7 mouse cellular contexts compared by ENCODE assay signal in the genomic region with DNA sequence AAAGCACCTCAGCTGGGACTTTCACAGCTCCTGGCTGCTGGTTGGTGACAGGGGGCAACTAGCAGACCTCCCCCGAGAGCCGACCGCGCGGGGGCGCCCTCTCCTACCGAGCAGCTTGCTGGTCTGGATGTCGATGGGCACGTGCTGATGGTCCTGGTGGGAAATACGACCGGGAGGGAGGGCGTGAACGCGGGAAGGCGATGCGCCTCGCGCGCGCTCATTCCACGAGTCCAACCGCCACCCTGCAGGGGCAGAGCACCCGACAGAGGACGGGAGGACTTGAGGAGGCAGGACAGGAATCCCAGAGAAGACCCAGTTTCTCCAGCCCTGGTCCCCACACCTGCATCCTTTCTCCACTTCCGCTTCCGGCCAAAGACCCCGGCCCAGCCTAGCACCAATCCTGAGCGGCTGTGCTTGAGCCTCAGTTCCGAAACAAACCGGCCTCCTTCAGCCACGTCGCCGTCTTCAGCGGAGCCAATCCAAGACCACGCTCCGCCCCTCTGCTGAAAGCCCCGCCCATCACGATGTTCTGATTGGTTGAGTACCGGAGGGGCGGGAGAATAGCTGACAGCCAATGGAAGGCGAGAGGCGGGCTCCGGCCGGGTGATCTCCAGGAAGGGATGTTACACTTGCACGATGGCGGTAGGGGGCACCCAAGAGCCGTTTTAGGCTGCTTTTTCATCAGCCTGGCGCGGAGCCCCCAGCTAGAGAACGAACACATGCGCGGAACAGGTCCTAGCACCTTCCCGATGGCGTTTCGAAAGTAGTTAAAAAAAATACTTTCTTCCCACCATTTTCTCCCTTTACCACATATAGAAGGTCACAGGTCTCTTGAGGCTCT. TPM values are rescaled to one million over a fixed set of nuclear protein-coding genes. Genes with fewer than 3 reads are reported as not detected.
A peak's percentile ranks its signal among the peaks of the same experiment; 100 is the strongest.
DNase-seq lines count a peak whose midpoint lies in the region; ATAC-seq lines count a peak whose summit lies in the region.

Gene Cdk5rap3 (minus strand): TSS at position 453 of the 841 bp plus-strand sequence.

- H3K4me1 ChIP-seq in embryonic facial prominence, embryonic 11.5 days (ENCODE audit: control insufficient read depth, insufficient read depth, low read length): no peaks in the 10 kb centered on the region; the same call in 1 of the 2 replicates
- peaks cover 19% of the 10 kb centered on the region for H3K4me1 ChIP-seq in limb, embryonic 10.5 days
- peaks cover 15% of the 10 kb centered on the region for H3K4me1 ChIP-seq in midbrain, embryonic 13.5 days (replicated peaks)

- no peaks in the 10 kb centered on the region for H3K36me3 ChIP-seq in embryonic facial prominence, embryonic 11.5 days (replicated peaks; ENCODE audit: control insufficient read depth, insufficient read depth, low read depth, low read length)
- H3K36me3 ChIP-seq in limb, embryonic 10.5 days: peaks cover 19% of the 10 kb centered on the region
- peaks cover 20% of the 10 kb centered on the region for H3K36me3 ChIP-seq in midbrain, embryonic 13.5 days

- no peaks in the 10 kb centered on the region for H3K27me3 ChIP-seq in embryonic facial prominence, embryonic 11.5 days (ENCODE audit: control insufficient read depth, insufficient read depth, low read length)
- no peaks in the 10 kb centered on the region for H3K27me3 ChIP-seq in limb, embryonic 10.5 days (ENCODE audit: low read depth, poor library complexity, severe bottlenecking)
- H3K27me3 ChIP-seq in midbrain, embryonic 13.5 days: 0 out of 2 replicates have a peak, but pooled peaks cover 4% of the 10 kb centered on the region

- ATAC-seq in embryonic facial prominence, embryonic 11.5 days (replicated peaks; ENCODE audit: insufficient number of reproducible peaks, low FRiP score, low TSS enrichment, low read depth): peak; percentile 96
- peak; percentile 96 for ATAC-seq in granulocyte monocyte progenitor cell, adult 5-6 weeks (replicated peaks; ENCODE audit: poor library complexity, severe bottlenecking)
- peak; percentile 99 for ATAC-seq in midbrain, embryonic 13.5 days

- peak within 1 kb of the TSS; percentile 87 for H3K4me2 ChIP-seq in embryonic facial prominence, embryonic 11.5 days (ENCODE audit: low read depth, low read length)
- H3K4me2 ChIP-seq in midbrain, embryonic 13.5 days (replicated peaks): peak within 1 kb of the TSS; percentile 98

- peak within 1 kb of the TSS; percentile 75 for H3K4me3 ChIP-seq in embryonic facial prominence, embryonic 11.5 days (ENCODE audit: low read depth, low read length)
- peak within 1 kb of the TSS; percentile 79 for H3K4me3 ChIP-seq in limb, embryonic 10.5 days
- peak within 1 kb of the TSS; percentile 78 for H3K4me3 ChIP-seq in midbrain, embryonic 13.5 days (replicated peaks)

- WGBS in embryonic facial prominence, embryonic 11.5 days: under 1% methylated on average over 55 of the region's 55 CpGs
- WGBS in limb, embryonic 10.5 days: under 1% methylated on average over 55 of the region's 55 CpGs
- WGBS in midbrain, embryonic 13.5 days: under 1% methylated on average over 55 of the region's 55 CpGs

- H3K9ac ChIP-seq in embryonic facial prominence, embryonic 11.5 days (replicated peaks; ENCODE audit: low read length): peak within 1 kb of the TSS; percentile 78
- peak within 1 kb of the TSS; percentile 79 for H3K9ac ChIP-seq in midbrain, embryonic 13.5 days (replicated peaks)

- DNase-seq in adrenal gland, postnatal 14 days: peak; percentile 100
- peak; percentile 100 for DNase-seq in embryonic facial prominence, embryonic 11.5 days (ENCODE audit: low spot score)
- peak; percentile 99 for DNase-seq in kidney, adult 11 months
- DNase-seq in limb, embryonic 10.5 days (ENCODE audit: low spot score): peak; percentile 98
- peak; percentile 100 for DNase-seq in spleen, adult 12 weeks (ENCODE audit: low spot score)

- no peak within 1 kb of the TSS for H3K27ac ChIP-seq in embryonic facial prominence, embryonic 11.5 days (replicated peaks; ENCODE audit: low read depth, low read length)
- peak within 1 kb of the TSS; percentile 89 for H3K27ac ChIP-seq in limb, embryonic 10.5 days
- peak within 1 kb of the TSS; percentile 72 for H3K27ac ChIP-seq in midbrain, embryonic 13.5 days

- H3K9me3 ChIP-seq in embryonic facial prominence, embryonic 11.5 days (replicated peaks; ENCODE audit: control insufficient read depth, low read length): no peaks in the 10 kb centered on the region
- H3K9me3 ChIP-seq in limb, embryonic 10.5 days (replicated peaks): no peaks in the 10 kb centered on the region
- no peaks in the 10 kb centered on the region for H3K9me3 ChIP-seq in midbrain, embryonic 13.5 days

RNA-seq across cellular contexts. Expression of gene Cdk5rap3, which starts in this region (rescaled TPM):
- 48.6 and 49.9 TPM in 2 replicates for total RNA-seq in adrenal gland, postnatal 14 days (2021)
- polyA plus RNA-seq in embryonic facial prominence, embryonic 11.5 days (2014; fragmentation: Nextera tagmentation; extraction: Ambion mirVana): 76.0 and 76.2 TPM in 2 replicates
- 53.6 and 66.7 TPM in 2 replicates for total RNA-seq in granulocyte monocyte progenitor cell, adult 5-6 weeks (2014; fragmentation: Nextera tagmentation)
- total RNA-seq in granulocyte monocyte progenitor cell, adult 5-6 weeks (2017): 68.4 and 68.9 TPM in 2 replicates
- polyA plus RNA-seq in limb, embryonic 10.5 days (2016; fragmentation: Nextera tagmentation; extraction: Ambion mirVana): 85.3 and 90.0 TPM in 2 replicates
- polyA plus RNA-seq in midbrain, embryonic 13.5 days (2015; fragmentation: Nextera tagmentation; extraction: Ambion mirVana): 103 and 104 TPM in 2 replicates
